Mouse (Mus musculus) bone marrow macrophage, adult 2 months (primary cell): ENCODE measurements around the gene Rapgef1.

Experiments
- CTCF ChIP-seq: IDR thresholded peaks from 2 replicates; pipeline ENCODE4 v1.5.1; 2012; ENCODE audit warnings: low read depth, mild to moderate bottlenecking, low read length, moderate library complexity
- POLR2A ChIP-seq: IDR thresholded peaks from 2 replicates; pipeline ENCODE4 v1.6.1; 2012; ENCODE audit warnings: mild to moderate bottlenecking, low read depth, low read length, borderline replicate concordance

DNA sequence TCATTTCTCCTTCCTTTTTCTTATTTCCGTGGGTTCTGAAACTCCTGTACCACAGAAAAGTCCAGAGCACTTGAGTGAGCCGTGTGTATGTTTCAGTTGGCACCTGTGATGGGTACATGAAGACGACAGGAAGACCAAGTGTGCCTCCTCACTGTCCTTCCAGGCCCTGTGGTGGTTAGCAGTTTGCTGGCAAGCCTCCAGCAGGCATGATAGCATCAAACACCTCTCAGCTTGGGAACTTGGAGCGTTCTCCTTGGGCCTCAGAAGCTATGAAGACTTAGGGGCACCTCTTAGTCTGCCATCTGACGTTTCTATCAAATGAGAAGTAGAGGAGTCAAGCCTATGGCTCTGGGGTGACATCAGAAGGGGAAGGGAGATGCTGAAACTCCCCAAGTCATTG lies 99.1 kb downstream of the Rapgef1 start:
- TF ChIP-seq CTCF (no peak), POLR2A (no peak)
